Mouse (Mus musculus): ENCODE measurements around the gene Arid3a. TPM values are rescaled to one million over a fixed set of nuclear protein-coding genes. Genes with fewer than 3 reads are reported as not detected.
"Not testable (repeated sequence)": the region's sequence is repeated elsewhere in the genome, so short reads cannot be mapped to it uniquely, and the experiment has no call there.

Arid3a gene
- polyA plus RNA-seq, 1 experiment from 2014 or later = 5.3 TPM

DNA sequence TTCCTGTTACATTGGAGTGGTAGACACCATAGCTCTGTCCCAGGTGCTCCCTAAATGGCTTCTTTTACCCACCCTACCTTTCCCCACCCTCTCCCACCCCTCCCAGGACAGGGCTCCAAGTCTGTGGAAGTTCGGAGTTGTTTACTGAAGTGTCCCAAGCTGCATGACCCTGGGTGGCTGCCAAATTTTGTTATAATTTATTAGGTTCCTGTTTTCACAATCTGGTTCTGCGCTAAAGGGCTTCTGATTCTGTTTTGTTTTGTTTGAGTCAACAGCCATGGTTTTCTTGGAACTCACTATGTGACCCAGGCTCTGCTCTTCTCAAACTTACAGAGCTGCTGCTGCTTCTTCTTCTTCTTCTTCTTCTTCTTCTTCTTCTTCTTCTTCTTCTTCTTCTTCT is 37.5 kb upstream of the Arid3a start:
- no peak overlapping the region for H3K4me3 ChIP-seq
- H3K9ac ChIP-seq = no peak overlapping the region
- peaks cover 6% of the 10 kb centered on the region; the same call in 1 of the 2 replicates for H3K36me3 ChIP-seq
- WGBS = 85% methylated on average over 2 of the region's 2 CpGs
- 0 out of 2 replicates have a peak, but pooled peaks cover 4% of the 10 kb centered on the region for H3K4me1 ChIP-seq
- ATAC-seq (ENCODE audit: insufficient number of reproducible peaks, insufficient read depth, low FRiP score, low TSS enrichment, low read depth) = no peak
- no peak overlapping the region for H3K27ac ChIP-seq
- no peak overlapping the region for H3K4me2 ChIP-seq
- H3K9me3 ChIP-seq = no peaks in the 10 kb centered on the region
- no peaks in the 10 kb centered on the region for H3K27me3 ChIP-seq

DNA sequence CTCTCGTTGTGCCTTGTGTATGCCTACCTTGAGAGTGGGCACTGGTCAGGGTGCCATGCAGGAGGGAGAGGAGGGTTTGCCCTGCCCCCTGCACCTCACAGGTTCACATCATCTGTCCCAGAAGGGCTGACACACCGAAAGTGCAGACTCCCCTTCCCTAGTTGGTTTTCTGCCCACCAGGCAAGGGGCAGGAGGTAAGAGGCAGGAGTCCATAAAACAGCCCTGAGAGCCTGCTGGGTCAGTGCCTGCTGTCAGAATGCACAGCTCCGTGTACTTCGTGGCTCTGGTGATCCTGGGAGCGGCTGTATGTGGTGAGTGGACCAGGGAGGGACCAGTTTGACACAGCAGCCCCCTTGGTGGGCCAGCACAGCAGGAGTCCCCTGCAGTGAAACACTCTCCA is 36.2 kb upstream of the Arid3a start, which contains the start of gene Cfd:
Cfd (plus strand) TSS at position 184 of the 400 bp plus-strand sequence.
- no peak within 1 kb of the TSS for H3K4me2 ChIP-seq
- 0 out of 2 replicates have a peak, but pooled peaks cover 2% of the 10 kb centered on the region for H3K4me1 ChIP-seq
- H3K9ac ChIP-seq = 0 out of 2 replicates have a peak within 1 kb of the TSS, but pooled peaks have one; percentile 41
- H3K9me3 ChIP-seq = no peaks in the 10 kb centered on the region
- H3K4me3 ChIP-seq = no peak within 1 kb of the TSS
- no peak for ATAC-seq (ENCODE audit: insufficient number of reproducible peaks, insufficient read depth, low FRiP score, low TSS enrichment, low read depth)
- 41% methylated on average over 5 of the region's 5 CpGs for WGBS
- peaks cover 17% of the 10 kb centered on the region for H3K36me3 ChIP-seq
- no peaks in the 10 kb centered on the region for H3K27me3 ChIP-seq
- H3K27ac ChIP-seq = no peak within 1 kb of the TSS

DNA sequence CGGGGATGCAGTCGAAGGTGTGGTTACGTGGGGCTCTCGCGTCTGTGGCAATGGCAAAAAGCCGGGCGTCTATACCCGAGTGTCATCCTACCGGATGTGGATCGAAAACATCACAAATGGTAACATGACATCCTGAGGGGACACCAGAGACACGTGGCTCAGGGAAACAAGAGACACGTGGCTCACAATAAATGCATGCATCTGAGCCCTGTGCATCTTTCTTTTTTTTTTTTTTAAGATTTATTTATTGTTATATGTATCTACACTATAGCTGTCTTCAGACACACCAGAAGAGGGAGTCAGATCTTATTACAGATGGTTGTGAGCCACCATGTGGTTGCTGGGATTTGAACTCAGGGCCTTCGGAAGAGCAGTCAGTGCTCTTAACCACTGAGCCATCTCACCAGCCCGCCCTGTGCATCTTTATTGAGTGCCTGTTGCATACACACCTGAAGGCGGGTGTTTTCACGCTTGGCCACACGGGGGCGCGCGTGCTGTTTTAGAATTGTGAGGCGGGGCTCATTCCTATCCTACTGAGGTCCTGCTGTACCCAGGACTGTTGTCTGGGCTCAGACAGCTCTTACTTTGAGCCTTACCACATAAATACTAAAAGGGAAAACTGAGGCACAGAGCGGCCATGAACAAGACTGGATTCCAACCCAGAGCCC is 34.3 kb upstream of the Arid3a start:
- H3K4me3 ChIP-seq; H3K27me3 ChIP-seq; H3K9me3 ChIP-seq; ATAC-seq (ENCODE audit: insufficient number of reproducible peaks, insufficient read depth, low FRiP score, low TSS enrichment, low read depth); H3K4me2 ChIP-seq; H3K4me1 ChIP-seq; H3K27ac ChIP-seq; H3K9ac ChIP-seq: not testable (repeated sequence)
- WGBS = 44% methylated on average over 22 of the region's 22 CpGs
- peaks cover 36% of the 10 kb centered on the region for H3K36me3 ChIP-seq

DNA sequence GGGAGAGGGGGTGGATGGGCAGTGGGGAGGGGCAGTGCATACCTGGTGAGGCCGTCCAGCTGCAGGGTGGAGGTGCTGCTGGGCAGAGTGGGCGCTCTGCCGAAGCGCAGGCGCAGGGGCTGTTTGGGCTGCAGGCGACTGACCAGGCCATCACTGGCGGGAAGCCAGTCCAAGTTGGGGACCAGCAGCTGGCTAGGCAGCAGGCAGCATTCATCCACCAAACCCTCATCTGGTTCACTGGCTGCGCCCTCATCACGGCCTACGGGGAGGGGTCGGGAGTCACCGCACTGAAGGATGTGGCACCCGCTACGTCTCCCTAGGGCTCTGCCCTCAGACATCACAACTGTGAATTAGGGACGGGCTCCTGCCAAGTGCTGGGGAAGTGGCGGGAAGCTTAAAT is 30.5 kb upstream of the Arid3a start:
- no peaks in the 10 kb centered on the region for H3K9me3 ChIP-seq
- no peak overlapping the region for H3K4me3 ChIP-seq
- 89% methylated on average over 16 of the region's 16 CpGs for WGBS
- no peak overlapping the region for H3K4me2 ChIP-seq
- H3K36me3 ChIP-seq = peaks cover 67% of the 10 kb centered on the region
- no peak overlapping the region for H3K27ac ChIP-seq
- 0 out of 2 replicates have a peak, but pooled peaks cover 2% of the 10 kb centered on the region for H3K4me1 ChIP-seq
- 0 out of 2 replicates have a peak overlapping the region, but pooled peaks have one; percentile 6 for H3K9ac ChIP-seq
- no peaks in the 10 kb centered on the region for H3K27me3 ChIP-seq
- no peak for ATAC-seq (ENCODE audit: insufficient number of reproducible peaks, insufficient read depth, low FRiP score, low TSS enrichment, low read depth)

DNA sequence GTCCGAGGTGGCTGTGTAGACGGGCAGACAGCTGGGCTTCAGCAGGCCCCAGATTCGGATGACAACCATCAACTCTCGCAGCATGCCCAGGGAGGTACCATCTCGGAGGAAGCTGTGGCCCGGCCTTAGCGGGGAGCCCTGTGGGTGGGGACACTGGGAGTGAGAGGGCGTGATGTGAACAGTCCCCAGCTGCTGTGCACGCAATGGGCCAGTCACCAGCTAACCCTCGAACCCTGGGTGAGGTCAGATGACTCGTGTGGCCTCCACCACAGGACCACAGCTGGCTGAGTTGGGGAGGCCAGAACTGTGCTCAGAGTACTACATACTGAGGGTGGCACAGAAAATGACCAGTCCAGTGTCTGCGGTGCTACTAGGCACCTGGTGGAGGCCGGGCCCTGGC is 30.0 kb upstream of the Arid3a start:
- Histone ChIP-seq H3K36me3 (peaks cover 71% of the 10 kb centered on the region), H3K4me3 (no peak overlapping the region), H3K27me3 (no peaks in the 10 kb centered on the region), H3K9ac (0 out of 2 replicates have a peak overlapping the region, but pooled peaks have one; percentile 6), H3K4me2 (no peak overlapping the region), H3K27ac (no peak overlapping the region), H3K9me3 (no peaks in the 10 kb centered on the region), H3K4me1 (0 out of 2 replicates have a peak, but pooled peaks cover 2% of the 10 kb centered on the region)
- 84% methylated on average over 13 of the region's 13 CpGs for WGBS
- ATAC-seq (ENCODE audit: insufficient number of reproducible peaks, insufficient read depth, low FRiP score, low TSS enrichment, low read depth) = no peak

DNA sequence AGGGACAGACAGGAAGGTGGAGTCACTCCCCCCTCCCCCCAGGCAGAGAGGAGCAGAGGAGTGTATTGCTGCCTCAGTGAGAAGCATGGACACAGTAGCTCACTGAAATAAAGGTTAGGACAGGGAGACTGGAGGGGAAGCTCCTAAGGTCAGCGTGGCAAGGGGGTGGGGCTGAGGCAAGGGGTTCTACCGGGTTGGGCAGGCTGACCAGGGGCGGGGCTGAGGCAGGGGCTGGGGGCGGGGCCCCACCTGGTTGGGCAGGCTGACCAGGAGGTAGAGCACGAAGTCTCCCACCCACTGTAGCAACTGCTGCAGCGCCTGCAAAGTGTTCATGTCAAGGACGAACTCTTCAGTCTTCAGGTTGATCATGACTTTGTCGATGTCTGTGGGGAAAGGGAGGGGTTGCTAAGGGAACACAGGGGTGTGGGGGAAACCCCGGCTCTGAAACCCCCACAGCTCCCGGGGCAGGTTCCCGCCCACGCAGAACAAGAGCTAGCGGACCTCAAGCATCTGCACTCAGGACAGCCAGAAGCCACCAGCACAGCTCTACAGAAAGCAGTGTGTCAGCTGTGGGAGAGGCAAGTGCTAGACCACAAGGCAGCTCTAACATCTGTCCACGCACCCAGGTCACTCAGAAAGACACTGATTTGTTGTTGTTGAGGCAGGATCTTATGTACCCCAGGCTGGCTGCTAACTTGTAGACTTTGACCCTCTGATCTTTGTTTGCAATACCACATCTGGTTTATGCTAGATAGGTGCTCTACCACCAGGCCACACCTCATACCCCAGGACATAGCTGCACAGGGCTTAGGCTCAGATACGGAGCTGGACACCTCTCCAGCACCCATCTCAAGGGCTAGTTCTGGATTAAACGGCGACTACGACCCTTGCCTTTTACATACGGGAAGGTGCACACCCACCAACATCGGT is 29.3 kb upstream of the Arid3a start:
- H3K4me2 ChIP-seq = no peak overlapping the region
- no peak overlapping the region for H3K27ac ChIP-seq
- no peak overlapping the region for H3K4me3 ChIP-seq
- no peaks in the 10 kb centered on the region for H3K27me3 ChIP-seq
- no peaks in the 10 kb centered on the region for H3K9me3 ChIP-seq
- H3K9ac ChIP-seq = 0 out of 2 replicates have a peak overlapping the region, but pooled peaks have one; percentile 32
- ATAC-seq (ENCODE audit: insufficient number of reproducible peaks, insufficient read depth, low FRiP score, low TSS enrichment, low read depth) = no peak
- 55% methylated on average over 20 of the region's 20 CpGs for WGBS
- H3K36me3 ChIP-seq = peaks cover 76% of the 10 kb centered on the region
- H3K4me1 ChIP-seq = no peaks in the 10 kb centered on the region

DNA sequence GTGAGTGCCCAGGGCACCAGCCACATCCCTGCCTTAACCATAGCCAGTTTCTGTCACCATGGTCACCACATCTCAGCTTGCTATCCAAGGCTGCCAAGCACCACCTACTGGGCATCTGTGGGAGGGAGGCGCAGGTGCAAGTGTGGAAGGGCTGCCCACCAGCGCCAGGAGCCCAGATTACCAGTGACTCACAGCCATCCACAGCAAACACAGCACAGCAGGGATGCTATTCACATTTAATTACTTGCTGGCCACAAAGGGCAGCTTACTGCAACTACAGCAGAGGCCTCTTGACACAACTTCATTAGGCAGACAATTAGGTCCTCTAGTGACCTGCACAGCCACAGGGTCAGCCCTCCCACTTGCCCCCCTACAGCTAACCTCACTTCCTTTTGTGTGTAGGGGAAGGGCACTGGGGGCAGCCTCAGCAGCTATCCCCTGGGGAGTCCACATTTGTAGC is 25.9 kb upstream of the Arid3a start:
- Histone ChIP-seq H3K4me1 (no peaks in the 10 kb centered on the region), H3K4me3 (no peak overlapping the region), H3K9me3 (no peaks in the 10 kb centered on the region), H3K4me2 (no peak overlapping the region), H3K27ac (no peak overlapping the region), H3K27me3 (no peaks in the 10 kb centered on the region), H3K36me3 (peaks cover 91% of the 10 kb centered on the region), H3K9ac (0 out of 2 replicates have a peak overlapping the region, but pooled peaks have one; percentile 27)
- ATAC-seq (ENCODE audit: insufficient number of reproducible peaks, insufficient read depth, low FRiP score, low TSS enrichment, low read depth) = no peak
- 26% methylated on average over 2 of the region's 2 CpGs for WGBS

DNA sequence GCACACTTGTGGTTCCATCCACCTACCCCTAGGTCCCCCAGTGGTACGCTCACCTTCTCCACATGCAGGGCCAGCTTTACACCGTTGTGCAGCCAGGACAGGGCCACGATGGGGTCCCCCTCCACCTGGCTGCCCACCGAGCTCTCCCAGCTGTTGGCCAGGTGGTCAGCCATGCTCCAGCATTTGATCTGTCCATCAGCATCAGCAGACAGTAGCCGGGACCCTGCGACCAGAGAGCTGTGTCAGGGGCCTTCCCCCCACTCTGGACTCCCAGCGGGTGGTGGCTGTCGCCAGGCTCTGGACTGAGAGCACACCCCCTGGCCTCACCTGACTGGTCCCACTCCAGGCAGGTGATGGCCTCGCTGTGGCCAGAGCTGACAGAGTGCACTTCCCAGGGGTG is 20.1 kb upstream of the Arid3a start:
- no peak overlapping the region for H3K4me2 ChIP-seq
- no peaks in the 10 kb centered on the region for H3K27me3 ChIP-seq
- 92% methylated on average over 9 of the region's 9 CpGs for WGBS
- peaks cover 66% of the 10 kb centered on the region for H3K36me3 ChIP-seq
- no peaks in the 10 kb centered on the region for H3K9me3 ChIP-seq
- H3K27ac ChIP-seq = no peak overlapping the region
- H3K4me3 ChIP-seq = no peak overlapping the region
- peaks cover 8% of the 10 kb centered on the region for H3K4me1 ChIP-seq
- no peak for ATAC-seq (ENCODE audit: insufficient number of reproducible peaks, insufficient read depth, low FRiP score, low TSS enrichment, low read depth)
- no peak overlapping the region for H3K9ac ChIP-seq

DNA sequence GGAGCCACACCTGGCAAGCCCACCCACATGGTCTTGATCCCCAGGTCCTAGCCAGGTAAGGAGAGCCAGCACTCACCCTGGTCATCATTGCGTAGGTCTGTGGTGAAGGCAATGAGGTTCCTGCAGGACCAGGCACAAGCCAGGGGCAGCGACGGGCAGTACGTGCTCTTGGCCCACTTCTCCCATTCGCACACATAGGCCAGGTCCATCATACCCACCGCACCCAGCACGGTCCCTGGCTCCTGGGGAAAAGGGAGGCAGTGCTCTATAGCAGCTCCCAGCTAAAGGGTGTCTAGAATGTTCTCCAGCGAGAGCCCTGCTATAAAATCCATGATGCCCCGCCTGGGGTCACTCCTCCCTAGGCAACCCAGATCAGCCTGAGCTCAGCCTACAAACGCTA is 19.4 kb upstream of the Arid3a start:
- Histone ChIP-seq H3K4me2 (no peak overlapping the region), H3K27me3 (no peaks in the 10 kb centered on the region), H3K27ac (no peak overlapping the region), H3K9ac (no peak overlapping the region), H3K4me1 (peaks cover 8% of the 10 kb centered on the region), H3K36me3 (peaks cover 69% of the 10 kb centered on the region), H3K9me3 (no peaks in the 10 kb centered on the region), H3K4me3 (no peak overlapping the region)
- 92% methylated on average over 10 of the region's 10 CpGs for WGBS
- ATAC-seq (ENCODE audit: insufficient number of reproducible peaks, insufficient read depth, low FRiP score, low TSS enrichment, low read depth) = no peak

DNA sequence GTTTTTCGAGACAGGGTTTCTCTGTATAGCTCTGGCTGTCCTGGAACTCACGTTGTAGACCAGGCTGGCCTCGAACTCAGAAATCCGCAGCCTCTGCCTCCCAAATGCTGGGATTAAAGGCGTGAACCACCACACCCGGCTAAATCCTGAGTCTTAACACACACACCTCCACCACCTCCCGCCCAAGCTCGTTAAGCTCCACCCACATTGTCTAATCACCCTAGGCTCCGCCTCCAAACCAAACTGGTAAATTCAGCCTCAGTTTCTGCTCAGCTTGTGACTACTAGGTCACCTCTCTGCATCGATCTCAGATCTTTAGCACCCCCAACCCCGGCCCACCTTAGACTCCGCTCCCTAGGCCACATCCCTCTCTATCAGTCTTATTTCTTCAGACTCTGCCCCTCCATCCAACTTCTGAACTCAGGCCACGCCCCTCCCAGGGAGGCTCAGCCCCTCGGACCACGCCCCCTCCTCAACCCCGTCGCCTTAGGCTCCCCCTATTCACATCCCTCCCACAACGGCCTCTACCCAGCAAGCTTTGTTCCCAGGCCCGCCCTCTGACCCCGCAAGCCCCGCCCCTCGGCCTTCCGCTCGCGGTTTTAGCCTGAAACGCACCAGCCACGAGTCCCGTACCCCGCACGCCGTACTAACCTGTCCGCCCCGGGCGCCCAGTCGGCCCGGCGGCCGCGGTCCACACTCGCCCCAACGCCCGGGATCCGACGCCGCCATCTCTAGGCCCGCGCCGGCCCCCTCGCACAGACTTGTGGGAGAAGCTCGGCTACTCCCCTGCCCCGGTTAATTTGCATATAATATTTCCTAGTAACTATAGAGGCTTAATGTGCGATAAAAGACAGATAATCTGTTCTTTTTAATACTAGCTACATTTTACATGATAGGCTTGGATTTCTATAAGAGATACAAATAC is 18.4 kb upstream of the Arid3a start, which contains the start of gene Med16:
Med16 (minus strand) TSS at position 757 of the 925 bp plus-strand sequence.
- ATAC-seq (ENCODE audit: insufficient number of reproducible peaks, insufficient read depth, low FRiP score, low TSS enrichment, low read depth) = peak; percentile 92
- H3K36me3 ChIP-seq = peaks cover 65% of the 10 kb centered on the region
- WGBS = 2% methylated on average over 52 of the region's 52 CpGs
- H3K9ac ChIP-seq = peak within 1 kb of the TSS; percentile 94
- peak within 1 kb of the TSS; percentile 70 for H3K4me3 ChIP-seq
- no peaks in the 10 kb centered on the region for H3K27me3 ChIP-seq
- peaks cover 8% of the 10 kb centered on the region for H3K4me1 ChIP-seq
- no peaks in the 10 kb centered on the region for H3K9me3 ChIP-seq
- H3K27ac ChIP-seq = peak within 1 kb of the TSS; percentile 97
- H3K4me2 ChIP-seq = peak within 1 kb of the TSS; percentile 53

Data from embryonic facial prominence, embryonic 13.5 days (tissue).